Mouse (Mus musculus) embryo, embryonic 10 days (tissue): ENCODE data around the gene Ddah2.

Source experiments
- DNase-seq: peaks from one replicate; pipeline ENCODE4 v3.0.0-alpha.2; 2015; ENCODE audit warnings: low spot score

The Ddah2 gene

DNA sequence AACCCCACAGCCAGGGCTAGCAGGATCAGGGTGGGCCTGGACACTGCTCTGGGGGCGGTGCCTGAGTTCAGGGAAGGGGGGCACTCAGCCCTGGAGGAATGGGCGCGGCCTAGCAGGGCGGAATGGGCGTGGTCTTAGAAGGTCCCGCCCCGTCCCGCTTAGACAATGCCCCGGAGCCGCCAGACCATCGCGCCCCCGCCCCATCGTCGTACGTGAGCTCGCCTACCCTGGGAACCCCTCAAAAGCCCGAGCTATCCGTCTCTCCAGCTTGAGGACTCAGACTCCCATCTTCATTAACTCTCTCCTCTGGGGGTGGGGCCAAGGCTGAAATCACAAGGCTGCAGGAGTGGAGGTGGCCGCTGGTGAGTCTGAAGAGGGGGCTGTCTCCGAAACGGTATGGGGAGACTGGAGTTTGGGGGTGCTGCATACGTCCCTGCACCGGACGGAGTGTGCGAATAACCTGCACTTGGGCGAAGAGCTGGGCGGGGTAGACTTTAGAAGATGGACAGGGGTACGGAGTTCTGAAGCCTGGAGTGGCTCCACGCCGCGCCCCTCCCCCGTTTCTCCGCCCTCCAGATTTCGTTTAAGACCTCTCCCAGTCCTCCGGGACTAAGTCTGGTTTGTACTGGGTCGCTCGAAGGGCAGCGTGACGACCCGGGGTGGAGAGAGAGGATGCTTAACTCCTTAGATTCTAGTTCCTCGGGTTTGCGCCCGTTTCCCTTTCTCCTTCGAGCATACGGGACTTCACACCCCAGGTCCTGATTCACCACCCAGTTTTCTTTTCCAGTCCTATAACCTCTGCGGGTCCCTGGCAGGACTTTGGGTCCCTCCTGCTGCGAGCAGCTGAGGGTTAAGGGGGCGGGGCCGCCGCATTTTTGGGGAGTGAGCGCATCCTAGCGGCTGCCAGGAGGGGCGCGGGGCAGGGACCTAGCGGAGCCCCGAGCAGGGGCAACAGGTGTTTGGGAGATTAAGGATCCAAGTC lies at the start of gene Ddah2:
Gene Ddah2 (plus strand): TSS at position 125 of the 982 bp plus-strand sequence.
- DNase-seq = peak; percentile 98

DNA sequence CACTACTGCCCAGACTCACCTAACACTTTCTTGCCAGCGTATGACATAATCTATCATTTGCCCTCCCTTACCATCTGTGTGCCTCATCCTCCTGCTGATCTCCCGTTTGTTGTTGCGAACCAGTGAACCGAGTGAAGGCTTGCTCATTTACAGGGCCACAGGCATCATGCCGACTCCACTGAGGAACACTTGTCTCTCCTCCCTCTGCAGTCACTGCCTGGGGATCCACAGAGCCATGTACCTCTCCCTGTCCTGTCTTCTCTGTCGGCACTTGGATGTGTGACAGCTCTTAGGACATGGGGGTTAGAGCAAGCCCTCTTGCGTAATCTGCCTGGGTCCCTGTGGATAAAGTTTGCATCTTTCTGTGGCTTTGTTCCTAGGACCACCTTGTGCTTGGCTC lies 49.2 kb upstream of the Ddah2 start:
- DNase-seq = no peak

DNA sequence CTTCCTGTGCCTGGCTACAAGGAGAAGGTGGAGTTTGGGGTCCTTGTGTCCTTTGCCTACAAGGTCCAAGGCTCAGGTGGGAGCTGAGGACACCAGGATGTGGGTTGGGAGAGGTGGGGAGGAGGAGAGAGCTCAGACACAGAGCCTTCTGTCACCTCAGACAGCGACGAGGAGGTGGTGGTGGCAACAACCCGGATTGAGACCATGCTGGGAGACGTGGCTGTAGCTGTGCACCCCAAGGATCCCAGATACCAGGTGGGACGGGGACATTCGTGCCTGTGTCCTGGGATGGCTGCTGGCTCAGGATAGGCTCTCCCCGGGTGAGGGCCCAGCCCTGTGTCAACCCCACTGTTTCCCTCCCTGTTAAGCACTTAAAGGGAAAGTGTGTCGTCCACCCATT lies 47.4 kb upstream of the Ddah2 start:
- no peak for DNase-seq

DNA sequence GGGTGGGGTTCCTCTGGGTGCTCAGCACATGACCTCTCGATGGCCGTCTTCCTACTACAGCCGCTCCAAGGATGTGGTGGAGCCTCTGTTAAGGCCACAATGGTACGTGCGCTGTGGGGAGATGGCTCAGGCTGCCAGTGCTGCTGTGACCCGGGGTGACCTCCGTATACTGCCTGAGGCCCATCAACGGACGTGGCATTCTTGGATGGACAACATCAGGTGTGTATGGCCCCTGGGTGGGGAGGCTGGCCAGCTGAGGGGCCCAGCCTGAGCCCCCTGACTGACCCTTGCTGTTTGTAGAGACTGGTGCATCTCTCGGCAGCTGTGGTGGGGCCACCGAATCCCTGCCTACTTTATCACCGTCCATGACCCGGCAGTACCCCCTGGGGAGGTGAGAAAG lies 46.4 kb upstream of the Ddah2 start:
- DNase-seq = no peak

DNA sequence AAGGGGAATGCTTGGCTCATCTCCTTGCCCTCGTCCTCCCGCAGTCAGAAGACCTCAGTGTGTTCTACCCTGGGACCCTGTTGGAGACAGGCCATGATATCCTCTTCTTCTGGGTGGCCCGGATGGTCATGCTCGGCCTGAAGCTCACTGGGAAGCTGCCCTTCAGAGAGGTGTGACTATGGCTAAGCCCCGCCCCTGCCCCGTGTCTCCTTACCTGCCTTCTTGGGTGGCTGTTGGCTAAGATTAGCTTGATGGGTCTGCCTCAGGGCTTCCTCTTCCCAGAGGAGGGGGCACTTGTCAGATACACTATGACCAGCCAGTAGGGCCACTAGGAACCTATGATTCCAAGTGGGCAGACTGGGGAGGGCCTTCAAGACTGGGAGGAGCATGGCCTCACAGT lies 45.6 kb upstream of the Ddah2 start:
- DNase-seq = no peak

DNA sequence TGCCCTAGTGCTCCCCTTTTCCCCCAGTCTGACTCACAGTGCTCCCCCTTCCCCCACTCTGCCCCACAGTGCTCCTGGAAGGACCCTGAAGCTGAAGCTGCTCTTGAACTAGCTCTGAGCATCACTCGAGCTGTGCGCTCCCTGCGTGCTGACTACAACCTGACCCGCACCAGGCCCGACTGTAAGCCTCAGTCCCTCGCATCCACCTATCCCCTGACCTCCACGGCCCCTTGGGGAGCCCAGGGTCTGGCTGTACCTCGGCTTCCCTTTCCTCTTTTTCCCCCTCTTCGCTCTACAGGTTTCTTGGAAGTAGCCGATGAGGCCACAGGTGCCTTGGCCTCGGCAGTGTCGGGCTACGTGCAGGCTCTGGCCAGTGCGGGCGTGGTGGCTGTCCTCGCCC lies 43.5 kb upstream of the Ddah2 start:
- no peak for DNase-seq

DNA sequence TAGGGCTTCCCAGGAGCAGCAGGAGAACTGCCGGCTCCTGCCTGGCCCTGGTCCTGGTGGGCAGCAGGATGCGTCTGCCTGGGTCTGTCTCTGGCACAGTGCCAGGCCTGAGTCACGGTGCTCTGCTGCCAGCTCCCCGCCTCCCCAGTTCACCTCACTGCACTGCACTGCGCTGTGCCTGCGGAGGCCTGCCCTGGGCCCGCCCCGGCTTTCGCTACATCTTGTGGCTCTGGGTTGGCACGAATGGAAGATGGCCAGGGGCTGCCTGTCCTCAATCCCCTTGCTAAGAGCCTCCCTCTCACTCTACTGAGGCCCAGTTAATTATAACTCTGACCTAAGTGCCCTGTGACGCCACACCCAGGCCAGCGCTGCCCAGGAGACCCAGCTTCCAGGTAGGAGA lies 42.5 kb upstream of the Ddah2 start, which contains the start of gene Vwa7:
Gene Vwa7 (plus strand): TSS at position 204 of the 400 bp plus-strand sequence.
- no peak for DNase-seq

DNA sequence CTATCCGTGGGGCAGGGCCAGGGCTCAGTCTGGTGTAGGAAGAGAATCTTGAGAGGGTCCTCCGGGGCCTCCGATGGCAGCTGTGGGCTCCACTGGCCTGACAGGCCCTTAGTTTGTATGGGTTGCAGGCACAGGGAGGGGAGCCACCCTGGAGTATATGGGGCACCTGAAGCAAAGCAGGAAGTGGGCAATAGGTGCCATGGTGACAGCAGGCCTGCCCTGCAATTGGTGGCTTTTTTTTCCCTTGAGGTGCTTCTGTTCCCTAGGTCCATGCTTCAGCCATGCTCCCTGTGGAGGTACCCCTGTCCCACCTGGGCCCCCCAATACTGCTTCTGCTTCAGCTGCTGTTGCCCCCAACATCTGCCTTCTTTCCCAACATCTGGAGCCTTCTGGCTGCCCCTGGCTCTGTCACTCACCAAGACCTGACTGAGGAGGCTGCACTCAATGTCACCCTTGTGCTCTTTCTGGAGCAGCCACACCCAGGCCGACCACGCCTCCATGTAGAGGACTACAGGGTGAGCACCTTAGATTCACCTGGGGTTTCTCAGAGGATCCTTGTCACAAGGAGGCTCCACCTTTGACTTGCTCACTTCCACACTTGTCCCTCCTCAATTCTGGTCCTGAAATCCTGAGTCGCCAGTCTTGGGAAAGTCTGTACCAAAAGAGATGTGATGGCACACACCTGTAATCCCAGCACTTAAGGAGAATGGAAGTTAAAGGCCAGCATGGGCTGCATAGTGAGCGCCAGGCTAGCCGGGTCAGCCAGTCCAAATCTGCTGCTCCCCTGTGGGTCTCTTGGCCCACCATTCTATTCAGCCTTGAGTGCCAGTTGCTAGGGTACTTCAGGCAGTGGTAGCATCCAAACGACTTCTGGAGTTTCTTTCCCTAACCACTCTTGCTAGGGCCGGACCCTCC lies 41.8 kb upstream of the Ddah2 start:
- no peak for DNase-seq

DNA sequence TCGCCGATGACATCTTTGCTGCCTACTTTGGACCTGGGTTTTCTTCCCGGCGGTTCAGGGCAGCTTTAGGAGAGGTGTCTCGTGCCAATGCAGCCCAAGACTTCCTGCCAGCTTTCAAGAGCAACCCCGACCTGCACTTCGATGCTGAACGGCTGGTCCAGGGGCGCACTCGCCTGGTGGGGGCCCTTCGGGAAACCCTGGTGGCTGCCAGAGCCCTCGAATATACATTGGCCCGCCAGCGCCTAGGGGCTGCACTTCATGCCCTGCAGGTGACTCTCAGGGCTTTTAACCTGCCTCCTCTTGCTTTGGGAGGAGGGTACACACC lies 41.2 kb upstream of the Ddah2 start:
- DNase-seq = no peak

DNA sequence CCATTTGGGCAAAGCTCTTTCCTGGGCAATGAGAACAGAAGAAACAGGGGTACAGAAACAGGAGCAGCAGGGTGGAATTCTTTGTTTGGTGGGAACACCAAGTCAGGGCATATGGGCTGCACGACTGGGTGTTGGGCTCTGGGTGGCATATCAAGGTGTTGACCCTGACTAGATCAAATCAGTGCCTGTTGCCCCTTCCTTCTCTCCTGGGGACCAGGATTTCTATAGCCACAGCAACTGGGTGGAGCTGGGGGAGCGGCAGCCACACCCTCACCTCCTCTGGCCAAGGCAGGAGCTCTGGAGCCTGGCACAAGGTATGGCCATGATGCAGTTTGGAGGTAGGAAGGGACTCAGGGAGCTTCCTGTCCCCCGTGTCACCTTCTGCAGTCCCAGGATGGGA lies 40.7 kb upstream of the Ddah2 start:
- DNase-seq = no peak

DNA sequence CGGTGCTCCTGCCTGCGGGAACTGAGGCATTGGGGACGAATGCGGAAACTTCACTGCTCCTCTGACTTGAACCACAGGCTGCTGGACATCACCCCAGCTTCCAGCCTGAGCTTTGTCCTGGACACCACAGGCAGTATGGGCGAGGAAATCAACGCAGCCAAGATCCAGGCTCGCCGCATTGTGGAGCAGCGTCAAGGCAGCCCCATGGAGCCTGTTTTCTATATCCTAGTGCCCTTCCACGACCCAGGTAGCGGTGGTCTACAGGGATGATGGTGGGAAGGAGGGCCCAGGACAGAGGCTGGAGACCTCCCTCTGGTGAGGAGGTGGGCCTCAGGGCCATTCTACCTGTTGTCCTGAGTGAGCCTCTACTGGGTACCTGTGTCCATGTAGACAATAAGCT lies 38.9 kb upstream of the Ddah2 start:
- no peak for DNase-seq

DNA sequence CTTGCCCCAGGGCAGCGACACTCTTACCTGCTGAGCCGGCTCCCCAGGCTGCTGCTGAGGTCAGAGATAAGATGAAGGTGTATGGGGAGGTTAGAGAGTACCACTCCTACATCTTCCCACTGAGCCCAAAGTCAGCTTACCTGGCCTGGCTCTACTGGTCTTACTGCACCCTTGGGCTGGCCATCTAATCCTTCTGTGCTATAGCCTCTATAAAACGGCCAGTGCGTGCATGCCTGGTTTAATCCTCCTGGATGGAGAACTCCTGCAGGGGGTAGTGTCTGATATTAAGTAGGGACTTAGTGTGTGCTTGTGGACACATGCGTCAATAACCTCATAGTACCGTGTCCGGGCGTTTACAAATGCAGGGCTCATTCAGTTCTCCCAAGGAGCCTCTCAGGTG lies 38.3 kb upstream of the Ddah2 start:
- no peak for DNase-seq

DNA sequence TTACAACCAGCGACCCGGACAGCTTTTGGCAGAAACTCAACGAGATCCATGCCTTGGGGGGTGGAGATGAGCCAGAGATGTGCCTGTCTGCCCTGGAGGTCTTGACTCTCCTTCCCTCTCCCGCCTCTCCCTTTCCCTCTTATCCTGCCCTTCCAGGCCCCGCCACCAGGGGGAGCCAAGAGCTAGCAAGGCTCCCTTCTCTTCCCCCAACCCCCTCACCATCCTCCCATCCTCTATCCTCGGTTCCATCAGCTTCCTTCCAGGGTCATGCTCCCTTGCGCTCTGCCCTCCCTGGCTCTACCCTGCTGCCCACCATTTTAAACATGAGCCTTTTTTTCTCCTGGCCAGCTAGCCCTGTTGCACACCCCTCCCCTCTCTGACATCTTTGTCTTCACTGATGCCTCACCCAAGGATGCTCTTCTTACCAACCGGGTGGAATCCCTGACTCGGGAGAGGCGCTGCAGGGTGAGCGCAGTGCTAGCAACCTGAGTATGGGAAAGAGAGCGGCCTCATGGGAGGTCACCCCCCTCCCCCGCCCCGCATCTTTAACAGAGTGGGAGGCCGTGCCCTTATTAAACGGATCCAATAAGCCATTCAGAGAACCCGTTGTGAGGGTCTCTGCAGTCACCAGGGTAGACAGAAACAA lies 37.5 kb upstream of the Ddah2 start:
- peak; percentile 87 for DNase-seq

DNA sequence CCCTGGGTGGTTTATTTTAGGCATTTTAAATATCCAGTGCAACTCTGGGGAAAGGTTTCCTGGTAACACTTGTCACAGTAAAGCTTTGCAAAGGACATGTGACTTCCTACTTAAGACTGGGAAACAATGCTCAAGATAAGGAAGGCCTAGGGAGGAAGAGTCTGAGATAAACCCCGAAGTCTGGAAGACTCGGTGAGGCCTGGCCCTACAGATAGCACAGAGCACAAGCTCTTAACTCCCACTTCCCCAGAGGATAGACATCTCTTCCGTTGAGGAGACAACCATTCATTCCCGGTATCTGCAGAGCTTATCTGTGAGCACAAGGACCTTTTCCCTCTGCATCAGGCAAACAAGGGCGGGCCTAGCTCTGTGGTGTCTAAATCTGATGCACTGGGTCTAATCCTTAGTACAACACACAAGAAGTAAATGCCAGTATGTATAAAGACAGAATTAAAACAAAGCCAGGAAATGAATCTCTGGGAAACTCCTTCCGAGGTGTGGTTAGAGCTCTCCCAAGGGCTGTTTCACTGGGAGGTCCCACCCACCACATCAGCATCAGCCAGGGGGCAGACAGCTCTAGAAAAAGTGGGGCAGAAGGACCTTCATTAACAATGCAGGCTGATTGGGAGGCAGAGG lies 36.9 kb upstream of the Ddah2 start:
- DNase-seq = no peak

DNA sequence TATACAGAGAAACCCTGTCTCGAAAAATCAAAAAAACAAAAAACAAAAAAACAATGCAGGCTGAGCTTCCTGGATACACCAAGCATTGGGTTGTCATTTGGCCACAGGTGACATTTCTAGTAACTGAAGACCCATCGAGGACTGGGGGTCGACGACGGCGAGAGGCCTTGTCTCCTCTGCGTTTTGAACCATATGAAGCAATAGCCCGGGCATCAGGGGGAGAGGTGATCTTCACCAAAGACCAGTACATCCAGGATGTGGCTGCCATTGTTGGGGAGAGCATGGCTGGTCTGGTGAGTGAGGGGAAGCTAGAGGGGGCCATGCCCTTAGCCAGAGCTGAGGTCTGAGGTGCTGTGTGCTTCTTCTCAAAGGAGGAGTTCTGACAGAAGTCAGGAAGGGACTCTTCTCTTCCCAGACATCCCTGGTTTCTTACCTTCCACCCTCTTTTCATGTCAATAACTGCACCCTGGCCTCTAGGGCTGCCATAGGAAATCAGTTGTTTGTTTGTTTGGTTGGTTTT lies 36.2 kb upstream of the Ddah2 start:
- no peak for DNase-seq

DNA sequence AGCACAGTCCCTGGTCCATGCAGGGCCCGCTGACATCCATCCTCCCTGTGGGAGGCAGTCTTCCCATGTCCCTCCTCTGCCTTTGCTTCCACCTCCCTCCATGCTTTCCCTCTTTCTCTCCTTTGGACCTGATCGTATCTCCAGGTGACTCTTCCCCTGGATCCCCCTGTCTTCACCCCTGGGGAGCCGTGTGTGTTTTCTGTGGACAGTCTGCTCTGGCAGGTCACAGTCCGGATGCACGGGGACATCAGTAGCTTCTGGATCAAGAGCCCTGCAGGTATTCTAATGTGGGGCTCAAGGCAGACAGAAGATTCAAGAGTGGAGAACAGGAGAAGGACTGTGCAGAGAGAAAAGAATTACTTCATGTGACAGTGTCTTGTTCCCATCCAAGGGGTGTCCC lies 35.6 kb upstream of the Ddah2 start:
- no peak for DNase-seq

DNA sequence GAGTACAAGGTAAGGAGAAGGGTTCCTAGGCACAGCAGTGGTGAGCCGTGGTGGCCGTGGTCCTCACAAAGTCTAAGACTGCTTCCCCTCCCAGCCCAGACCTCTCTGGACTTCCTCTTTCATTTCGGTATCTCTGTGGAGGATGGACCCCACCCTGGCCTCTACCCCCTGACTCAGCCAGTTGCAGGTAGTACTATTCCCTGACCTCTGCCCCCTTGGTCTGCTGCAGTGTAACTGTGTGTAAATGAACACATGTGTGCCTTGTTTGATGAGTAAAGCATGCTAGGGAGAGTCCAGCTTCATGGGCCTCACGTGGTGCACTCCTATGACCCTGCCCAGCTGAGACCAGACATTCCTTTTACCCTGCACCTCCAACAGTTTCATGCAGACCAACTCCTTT lies 35.1 kb upstream of the Ddah2 start:
- no peak for DNase-seq

DNA sequence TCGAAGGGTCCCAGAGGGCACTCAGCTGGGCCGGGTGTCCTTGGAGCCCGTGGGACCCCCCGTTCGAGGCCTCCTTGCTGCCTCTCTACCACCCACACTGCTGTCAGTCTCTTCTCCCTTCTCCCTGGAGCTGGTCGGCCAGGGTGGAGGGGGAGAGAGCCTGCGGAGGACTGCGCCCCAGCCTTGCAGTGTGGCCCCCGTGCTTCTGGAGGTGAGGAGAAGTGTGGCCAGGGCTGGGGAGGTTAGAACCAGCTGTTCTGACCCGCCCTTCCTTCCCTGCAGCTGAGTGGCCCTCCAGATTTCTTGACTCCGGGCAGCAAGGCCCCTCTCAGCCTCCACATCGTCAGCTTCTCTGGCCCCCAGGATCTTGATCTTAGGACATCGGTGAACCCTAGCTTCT lies 34.6 kb upstream of the Ddah2 start:
- no peak for DNase-seq

DNA sequence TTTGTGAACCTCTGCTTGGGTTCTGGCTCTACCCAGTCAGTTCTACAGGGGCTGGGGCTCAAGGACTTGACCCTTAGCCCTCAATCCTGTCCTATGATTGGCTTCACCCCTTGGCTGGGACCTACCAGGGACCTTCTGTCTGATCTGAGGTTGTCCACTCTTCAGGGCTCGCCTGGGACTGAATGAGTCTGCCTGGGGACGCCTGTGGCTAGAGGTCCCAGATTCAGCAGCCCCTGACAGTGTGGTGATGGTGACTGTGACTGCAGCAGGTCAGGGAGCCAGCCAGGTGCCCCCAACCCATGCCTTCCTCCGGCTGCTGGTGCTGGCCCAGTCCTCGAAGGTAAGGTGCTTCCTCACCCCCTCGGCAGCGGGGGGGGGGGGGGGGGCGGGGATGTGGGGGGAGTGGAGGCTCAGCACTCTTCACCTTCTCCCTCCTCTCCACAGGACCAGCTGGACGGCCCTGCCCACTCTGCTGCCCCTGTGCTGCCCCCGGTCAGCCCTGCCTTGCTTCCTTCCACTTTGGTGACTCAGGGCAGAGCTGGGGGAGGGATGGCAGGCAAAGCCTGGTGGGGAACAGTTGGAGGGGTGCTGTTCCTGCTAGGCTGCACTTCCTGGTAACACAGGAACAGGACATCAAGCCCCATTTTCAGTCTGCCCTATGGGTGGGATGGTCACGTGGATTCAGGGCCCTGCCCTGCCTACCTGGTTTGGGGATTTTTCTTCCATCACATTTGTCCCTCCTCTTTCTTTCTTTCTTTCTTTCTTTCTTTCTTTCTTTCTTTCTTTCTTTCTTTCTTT lies 33.9 kb upstream of the Ddah2 start:
- no peak for DNase-seq

DNA sequence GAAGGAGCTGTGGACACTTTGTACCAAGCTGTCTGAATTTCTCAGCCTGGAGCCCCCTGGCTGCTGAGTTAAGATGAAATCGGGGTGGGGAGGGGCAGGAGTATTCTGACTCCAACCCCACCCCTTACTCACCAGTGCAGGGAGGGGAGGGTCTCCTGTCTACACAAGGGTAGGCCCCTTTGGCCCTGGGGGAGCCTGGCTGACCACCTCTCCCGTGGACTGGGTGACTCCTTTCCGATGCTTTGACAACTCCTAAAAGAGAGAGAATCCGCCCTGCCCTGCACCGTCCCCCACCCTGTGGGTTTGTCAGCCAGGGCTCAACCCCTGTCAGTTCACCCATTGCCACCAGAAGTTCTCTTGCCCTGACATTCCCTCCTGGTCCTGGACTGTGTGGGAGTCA lies 32.6 kb upstream of the Ddah2 start:
- DNase-seq = no peak
